Mouse (Mus musculus) adrenal gland (tissue): Measurements from ENCODE around the gene Gpsm1.

Experiments
- intact Hi-C: fragments of 180-260 bp; cut with DNase I; formaldehyde crosslinking; loops from one replicate; pipeline ENCODE4 v1.15.1; 2025

Gpsm1 gene

DNA sequence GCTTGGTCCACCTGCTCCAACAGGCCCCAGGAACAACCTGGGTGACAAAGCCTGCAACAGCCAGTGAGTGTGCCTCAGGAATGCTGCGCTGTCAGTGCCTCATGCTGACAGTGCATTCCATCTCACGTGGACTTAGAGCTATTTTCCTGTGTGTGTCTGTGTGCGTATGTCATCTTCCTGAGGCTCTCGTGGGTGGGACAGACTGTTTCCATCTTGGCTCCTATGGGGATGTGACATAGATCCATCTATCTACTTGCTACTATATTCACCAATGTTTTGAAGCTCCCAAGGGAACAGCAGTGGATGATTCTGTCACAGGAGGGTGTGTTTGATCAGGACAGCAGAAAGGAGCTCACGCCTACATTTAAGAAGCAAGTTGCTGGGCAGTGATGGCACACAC is 3.4 kb upstream of the Gpsm1 start:
- intact Hi-C loops: no loop called here

DNA sequence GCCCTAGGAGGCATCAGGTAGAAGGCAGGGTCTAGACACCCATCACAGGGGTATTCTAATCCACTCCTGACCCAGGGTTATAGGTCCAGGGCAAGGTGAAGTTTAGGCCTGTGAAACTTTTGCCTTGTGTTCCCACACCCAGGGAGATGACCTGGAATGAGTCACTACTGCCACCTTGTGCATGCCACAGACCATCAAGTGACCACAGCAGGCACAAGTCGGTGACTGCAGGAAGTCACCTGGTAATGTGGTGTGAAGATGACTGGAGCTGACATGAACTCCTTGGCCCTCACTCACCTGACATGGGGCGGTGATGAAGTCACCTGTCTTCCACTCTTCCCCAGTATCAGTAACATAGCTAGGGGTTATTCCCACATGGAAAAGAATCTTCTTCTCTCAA is 2.5 kb upstream of the Gpsm1 start:
- intact Hi-C loops: no loop called here

DNA sequence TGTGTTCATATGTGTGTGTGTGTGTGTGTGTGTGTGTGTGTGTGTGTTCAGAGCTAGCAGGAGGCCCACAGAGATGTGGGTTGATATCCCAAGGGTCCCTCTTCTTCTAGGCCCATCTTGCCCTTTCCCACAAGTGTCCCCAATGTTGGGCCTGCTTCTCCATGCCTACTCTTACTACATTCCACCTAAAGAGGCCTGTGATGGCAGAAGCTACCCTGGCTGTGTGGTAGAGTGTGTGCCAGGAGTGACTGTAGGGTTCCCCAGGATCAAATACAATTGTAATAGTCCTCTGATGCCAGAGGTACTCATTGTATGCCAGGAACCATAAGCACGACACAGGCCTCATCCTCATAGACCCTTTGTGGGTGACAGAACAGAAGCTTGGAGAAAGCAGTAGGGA is 1.9 kb upstream of the Gpsm1 start:
- intact Hi-C loops: no loop called here

DNA sequence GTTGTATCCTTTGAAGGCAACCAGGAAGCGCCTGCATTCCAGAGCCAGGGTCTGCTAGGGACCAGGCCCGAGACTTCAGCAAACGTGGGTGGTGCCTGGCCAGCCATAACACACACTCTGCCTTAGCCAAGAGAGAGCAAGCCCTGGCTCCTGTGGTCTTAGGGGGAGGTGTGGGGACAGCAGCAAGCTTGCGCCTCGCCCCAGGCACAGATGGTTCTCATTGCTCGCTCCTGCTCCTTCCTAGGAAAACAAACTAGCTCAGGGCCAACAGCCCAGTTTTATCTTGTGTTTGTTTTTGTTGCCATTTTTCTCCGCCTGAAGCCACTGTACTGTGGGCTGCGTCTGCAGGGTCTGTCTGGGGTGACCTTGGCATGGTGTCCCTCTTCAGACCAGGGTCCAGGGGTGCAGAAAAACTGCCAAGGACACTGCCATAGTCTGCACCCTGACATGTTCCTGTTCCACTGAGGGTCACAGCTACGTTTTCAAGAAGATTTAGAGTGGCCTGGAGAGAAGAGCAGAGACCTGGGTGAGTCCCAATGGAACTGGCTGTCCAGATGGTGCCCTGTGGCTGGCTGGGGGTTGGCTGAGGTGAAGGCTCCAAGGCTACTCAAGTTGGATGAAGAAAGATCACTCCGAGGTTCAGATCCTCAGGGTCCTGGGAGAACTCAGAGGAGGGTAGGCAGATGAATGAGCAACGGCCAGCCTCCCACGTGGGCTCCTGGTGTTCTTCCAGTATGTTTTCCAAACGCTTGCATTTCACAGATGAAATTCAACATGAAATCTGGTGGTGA is 839 bp upstream of the Gpsm1 start:
- intact Hi-C loops: loop anchor here (5.0 kb wide), 1 partner anchor 38 kb away; the partner anchor contains the start of gene Dnlz

DNA sequence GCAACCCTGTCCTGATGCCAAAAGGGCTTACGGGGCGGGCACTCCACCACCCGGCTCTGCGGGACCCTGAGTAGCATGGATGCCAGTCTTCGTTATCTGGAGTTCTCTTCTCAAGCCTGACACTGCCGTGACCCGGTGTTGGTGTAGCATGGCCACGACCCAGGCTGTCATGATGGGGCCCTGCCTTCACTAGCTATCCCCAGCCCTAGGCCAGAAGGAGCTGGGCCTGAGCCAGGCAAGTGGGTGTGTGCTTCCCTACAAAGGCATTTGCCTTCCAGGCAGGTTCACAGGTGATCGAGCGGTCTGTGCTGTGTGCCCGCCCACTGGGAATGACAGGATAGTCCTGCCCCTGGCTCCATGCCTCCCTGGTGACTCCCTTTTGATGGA is 603 bp downstream of the Gpsm1 start:
- intact Hi-C loops: loop anchor here (5.0 kb wide), 1 partner anchor 36 kb away; the partner anchor contains the start of gene Dnlz

DNA sequence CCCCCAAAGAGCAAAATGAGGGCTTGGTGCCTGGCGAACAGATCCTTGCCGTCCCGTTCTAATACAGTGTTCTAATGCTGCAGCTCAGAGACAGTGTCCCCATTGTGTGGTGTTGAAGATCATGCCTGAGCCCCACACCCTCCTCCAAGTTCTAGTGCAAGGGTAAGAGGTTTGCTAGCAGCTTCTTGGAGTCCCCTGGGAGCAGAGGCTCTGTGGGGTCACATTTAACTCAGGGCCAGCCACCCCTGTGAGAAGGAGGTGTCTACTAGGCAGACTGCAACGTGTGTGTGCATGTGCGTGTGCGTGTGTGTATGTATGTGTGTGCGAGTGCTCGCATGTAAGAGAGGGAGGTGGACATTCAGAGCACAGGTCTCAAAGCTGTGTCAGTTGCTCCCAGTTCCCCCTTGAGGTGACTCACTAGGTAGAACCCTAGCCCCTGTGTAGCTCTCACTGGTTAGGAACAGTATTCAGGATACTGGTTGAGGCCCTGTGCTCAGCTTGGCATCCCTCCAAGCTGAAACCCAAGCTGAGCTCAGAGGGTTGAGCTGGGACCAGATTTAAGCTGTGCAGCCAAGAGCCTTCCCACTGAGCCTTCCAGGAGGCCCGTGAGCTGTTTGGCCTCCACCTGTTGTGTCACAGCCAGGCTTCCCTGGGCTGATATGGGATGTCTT is 1.4 kb downstream of the Gpsm1 start:
- intact Hi-C loops: loop anchor here (5.0 kb wide), 1 partner anchor 36 kb away; the partner anchor contains the start of gene Dnlz

DNA sequence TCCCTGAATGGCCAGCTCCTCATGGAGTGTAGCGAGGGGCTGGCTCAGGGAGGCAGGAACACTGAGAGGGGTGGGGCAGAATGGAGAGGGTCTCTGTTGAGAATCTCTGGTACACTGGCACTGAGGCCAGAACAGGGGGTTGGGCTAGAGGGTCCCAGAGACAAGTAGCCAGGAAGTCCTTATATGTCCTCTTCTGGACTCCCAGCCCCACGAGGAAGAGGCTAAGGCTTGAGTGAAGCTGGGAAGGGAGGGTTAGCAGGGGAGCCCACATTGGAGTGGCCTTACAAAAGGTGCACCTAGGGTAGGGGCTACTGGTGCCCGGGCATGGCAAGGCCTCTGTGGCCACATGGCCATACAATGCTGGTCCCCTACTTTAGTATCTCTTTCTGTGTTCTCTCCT is 2.1 kb downstream of the Gpsm1 start:
- intact Hi-C loops: loop anchor here (5.0 kb wide), 1 partner anchor 35 kb away; the partner anchor contains the start of gene Dnlz

DNA sequence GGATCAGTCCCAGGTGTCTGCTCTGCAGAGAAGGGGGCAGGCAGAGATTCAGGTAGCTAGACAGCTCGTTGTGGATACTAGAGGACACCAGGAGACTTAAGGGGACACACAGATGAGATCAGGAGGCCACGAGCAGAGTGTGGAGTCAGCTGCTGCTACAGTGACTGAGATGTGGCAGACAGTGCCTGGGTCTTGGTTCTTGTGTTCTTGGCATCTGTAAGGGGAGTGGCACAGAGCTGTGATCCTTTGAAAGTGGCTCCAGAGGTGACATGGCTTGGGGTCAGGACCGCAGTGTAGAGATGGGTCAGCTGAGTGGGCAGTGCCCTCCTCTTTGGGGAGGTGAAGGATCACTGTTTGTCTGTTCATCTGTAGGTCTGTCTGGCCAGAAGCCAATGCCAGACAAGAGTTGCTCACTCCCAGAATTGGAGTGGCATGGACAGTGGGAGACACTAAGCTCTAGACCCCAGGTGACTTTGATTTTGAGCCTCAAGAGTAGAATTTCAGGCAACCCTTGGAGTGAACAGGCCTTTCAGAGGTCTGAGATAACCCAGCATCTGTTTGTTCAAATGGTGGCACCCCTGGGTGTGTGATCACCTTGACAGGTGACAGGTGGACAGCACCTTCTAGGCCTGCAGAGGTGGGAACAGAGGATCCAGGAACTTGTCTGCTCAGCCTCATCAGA is 2.8 kb downstream of the Gpsm1 start:
- intact Hi-C loops: loop anchor here (5.0 kb wide), 1 partner anchor 34 kb away; the partner anchor contains the start of gene Dnlz

DNA sequence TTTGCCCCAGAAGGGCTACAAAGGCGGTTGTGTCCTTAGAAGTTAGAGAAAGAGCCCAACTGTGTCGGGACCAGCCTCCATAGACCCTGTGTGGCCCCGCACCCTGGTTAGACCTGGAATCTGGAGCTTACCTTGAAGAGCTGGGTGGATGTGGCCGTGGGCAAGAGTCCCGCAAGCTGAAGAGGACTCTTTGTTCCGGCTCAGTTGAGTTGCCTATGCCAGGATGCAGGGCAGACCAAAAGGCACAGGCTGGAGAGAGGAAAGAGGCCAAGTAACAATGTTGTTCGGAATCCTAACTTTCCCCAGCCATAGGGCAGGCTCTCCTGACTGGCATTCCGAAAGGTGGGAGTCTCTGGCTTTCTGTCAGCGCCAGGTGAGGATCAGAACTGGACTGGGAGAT is 3.8 kb downstream of the Gpsm1 start:
- intact Hi-C loops: loop anchor here (5.0 kb wide), 1 partner anchor 33 kb away; the partner anchor contains the start of gene Dnlz

DNA sequence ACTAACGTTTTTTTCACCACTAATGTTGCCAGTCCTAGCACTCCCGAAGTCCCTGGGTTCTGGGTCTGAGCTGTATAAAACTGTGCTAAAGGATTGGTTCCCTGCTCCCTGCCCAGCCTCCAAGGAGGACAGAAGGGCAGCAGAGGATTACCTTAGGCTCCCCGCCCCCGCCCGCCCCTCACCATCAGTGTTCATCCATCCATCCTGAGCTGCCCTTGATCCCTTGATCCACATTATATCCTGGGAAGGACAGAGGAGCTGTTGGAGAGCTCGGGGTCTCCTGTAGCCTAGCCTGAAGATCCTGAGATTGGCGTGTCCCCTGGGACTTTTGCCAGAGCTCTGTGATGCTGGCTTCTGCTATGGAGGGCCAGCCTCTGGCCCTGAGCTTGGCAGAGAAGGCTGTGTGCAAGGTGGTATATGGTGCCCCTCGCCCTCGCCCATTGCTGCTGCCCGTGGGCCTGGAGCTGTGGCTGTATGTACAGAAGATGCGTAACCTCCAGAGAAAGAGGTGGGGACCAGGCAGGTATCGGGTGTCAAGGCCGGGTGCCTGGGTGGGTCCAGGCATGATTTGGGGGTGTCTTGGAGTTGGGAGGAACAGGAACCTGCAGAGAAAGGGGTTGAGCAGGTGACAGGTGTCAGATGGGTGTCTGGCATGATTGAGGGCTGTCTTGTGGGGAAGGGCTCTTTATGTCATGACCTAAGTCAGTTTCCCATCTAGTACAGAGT is 4.4 kb downstream of the Gpsm1 start:
- intact Hi-C loops: loop anchor here (5.0 to 10.0 kb wide), 2 partner anchors 33 to 245 kb away; partner anchors contain the start of gene Dnlz

DNA sequence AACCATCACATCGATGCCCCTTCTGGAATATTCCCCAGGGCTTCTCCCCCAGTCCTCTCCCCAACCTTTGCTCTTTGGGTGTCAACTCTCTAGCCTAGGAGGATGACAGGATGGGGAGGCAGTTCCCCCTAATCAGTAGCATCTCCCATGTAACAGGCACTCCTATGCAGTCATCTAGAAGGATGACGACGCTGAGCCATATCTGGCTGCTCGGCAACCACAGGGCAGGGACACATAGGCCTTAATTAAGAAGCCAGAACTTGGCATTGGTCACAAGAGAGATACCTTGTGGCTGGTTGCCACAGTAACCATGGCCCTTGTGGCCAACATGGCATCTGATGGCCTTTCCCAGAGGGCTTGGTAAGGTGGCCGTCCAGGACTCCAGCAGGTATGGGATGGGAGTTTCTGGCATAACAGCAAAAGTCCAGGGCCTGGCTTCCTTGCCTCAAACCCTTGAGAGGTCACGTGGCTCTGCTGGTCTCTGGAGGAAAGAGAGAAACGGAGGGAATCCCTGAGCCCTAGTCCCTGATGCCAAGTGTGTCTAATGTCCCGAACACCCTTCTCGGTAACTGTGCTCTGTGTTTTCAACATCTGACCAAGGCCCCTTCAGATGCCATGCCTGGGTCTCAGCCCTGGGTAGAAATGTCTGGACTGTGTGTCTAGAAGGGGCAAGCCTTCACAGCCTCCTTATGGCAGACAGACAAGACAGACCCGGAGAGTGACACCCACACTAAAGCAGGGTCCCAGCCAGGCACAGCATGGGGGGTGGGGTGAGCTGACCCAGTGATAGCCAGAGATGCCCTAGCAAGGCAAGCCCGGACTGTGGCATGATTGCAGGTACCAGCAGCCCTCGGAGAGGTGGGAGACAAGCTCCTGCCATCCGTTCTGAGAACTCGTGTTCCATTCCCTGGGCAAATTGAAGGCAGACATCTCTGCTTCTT is 5.2 kb downstream of the Gpsm1 start:
- intact Hi-C loops: loop anchor here (10.0 kb wide), 1 partner anchor 244 kb away; no protein-coding TSS in a partner anchor

DNA sequence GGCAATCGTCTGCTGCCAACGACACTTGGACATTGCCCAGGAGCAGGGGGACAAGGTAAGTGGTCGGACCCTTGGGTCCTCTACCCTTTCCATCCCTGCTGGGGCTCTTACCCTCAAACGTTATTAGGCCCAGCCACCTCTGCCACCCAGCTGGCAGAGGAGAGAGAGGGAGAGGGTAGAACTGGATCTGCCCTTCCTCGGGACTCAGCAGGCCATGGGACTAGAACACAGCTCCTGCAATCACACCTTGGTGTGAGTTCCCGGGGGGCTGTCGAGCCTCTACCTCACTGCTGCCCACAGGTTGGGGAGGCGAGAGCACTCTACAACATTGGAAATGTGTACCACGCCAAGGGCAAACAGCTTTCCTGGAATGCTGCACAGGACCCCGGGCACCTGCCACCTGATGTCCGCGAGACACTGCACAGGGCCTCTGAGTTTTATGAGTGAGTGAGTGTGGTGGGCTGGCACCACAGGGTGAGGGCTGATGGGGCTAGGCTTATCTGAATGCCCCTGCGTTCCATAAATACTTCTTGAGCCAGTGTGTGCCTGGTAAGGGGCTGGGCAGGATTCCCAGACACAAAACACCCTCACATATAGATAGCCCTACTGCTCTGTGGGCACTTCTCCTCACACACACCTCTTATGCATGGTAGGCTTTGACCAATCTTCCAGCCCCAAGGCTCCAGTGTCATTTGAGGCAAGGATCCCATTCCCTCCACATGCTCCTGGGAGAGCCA is 8.4 kb downstream of the Gpsm1 start:
- intact Hi-C loops: loop anchor here (10.0 kb wide), 1 partner anchor 241 kb away; no protein-coding TSS in a partner anchor

DNA sequence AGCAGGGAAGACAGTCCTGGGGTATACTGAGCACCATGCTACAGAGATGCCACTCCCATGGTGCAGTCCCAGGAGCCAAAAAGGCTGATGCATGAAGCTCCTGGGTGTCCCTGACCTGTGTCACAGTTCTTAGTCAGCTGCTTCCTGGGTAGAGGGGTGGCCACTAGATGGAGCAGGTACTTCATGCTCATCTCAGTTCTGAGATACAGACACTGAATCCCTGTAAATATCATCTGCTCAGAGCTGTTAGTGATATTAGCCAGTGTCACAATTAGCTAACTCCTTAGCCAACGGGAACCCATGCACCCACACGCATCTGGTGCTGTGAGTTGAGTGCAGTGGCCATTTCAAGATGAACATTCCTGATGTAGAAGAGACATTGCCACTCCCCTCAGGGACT is 9.6 kb downstream of the Gpsm1 start:
- intact Hi-C loops: loop anchor here (5.0 to 10.0 kb wide), 2 partner anchors 82 to 240 kb away; partner anchors contain the start of gene Inpp5e

DNA sequence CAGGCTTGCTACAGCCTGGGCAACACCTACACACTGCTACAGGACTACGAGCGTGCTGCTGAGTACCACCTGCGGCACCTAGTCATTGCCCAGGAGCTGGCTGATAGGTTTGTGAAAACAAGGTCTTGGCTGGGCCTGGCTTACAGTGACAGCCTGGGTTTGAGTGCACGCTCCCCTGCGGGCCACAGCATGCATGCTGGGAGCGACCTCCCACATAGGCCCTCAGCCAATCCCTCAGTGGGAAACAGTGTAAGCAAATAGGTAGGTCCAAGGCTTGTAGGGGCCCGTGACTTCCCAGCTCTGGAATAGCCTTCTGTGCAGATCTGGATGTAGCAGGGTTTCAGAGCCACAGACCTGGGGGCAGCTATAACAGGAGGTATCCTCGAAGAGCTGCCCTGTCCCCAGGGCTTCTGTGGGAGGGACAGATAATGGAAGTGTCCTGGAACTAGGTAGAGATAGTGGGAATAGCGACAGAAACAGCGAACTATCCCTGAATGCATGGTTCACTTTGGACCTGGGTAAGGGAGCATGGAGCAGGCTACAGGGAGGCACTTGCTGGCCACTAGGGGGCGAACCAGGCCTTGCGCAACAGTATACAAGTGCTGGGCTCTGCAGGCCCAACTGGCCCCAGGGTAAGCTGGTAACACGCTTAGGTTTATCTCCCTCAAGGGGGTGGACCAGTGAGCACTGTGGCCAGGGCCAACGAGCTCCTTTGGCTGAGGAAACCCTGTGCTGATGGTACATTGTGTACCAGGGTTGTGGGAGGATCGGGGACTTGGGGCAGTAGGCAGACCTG is 10.3 kb downstream of the Gpsm1 start:
- intact Hi-C loops: loop anchor here (5.0 to 10.0 kb wide), 2 partner anchors 82 to 239 kb away; partner anchors contain the start of gene Inpp5e

DNA sequence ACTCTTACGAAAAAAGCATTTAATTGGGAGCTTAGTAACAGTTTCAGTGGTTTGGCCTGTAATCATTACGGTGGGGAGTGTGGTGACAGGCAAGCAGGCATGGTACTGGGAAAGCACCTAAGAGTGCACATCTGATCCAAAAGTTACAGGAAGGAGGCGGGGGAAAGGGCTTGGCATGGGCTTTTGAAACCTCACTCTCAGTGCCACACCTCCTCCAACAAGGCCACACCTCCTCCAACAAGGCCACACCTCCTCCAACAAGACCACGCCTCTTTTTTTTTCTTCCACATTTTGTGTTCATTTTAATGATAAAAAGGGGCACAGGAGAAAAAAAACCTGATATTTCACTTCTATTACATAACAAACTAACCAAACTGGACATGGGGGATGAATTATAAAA is 12.5 kb downstream of the Gpsm1 start:
- intact Hi-C loops: loop anchor here (5.0 to 10.0 kb wide), 2 partner anchors 79 to 237 kb away; partner anchors contain the start of gene Inpp5e

DNA sequence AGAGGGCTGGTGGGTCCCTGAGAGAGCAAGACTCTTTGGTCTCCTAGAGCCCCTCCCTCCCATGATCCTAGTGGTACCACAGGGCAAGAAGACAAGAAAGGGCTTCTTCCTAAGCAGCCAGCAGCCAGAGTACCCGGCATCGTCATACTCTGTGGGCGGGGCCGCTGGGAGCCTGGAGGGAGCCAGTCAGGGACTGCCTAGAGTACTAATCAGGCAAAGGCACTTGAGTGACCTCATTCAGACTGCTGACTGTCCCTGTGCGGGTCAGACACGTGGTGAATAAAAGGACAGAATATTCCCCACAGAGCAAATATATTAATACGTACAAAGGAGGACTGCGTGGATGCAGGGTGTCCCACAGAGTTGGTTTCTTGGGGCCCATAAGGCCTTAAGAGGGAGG is 14.1 kb downstream of the Gpsm1 start:
- intact Hi-C loops: loop anchor here (5.0 to 10.0 kb wide), 2 partner anchors 78 to 235 kb away; partner anchors contain the start of gene Inpp5e

DNA sequence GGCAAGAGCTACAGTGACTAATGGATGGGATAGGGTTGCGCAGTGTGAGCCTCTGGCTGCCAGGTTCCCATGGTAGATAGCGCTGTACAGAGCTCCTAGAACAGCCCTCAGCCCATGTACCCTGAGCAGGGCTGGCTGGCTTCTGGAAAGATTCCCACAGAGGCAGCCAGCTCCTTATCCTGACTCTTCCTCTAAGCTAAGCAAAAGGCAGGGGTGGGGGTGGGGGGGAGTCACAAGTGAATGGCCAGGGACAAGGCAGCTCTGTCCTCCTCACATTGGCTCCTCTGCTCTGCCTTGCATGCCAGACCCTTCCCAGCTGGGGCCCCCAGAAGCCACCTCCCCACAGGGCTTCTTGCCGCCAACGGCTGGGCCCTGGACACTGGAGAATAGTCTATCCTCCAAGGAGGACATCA is 14.7 kb downstream of the Gpsm1 start:
- intact Hi-C loops: no loop called here

DNA sequence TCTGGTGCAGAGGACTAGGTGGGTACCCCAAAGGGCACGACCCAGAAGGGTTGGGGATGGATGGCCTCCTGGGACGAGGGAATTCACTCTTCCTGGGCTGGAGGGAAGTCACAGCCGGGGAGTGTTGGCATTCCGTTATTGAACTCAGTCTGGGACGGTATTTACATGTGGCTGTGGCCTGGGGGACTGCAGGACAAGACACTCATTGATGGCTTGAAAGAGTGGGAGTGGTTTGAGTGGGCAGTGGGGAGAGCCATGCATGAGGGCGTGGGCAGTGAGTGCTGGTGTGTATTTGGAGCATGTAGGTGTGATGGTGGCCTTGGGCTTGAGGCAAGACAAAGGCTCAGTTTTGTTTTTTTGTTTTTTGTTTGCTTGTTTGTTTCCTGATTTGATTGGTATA is 15.4 kb downstream of the Gpsm1 start:
- intact Hi-C loops: no loop called here
